Mouse (Mus musculus) inflammation-experienced regulatory T-cells, adult 6 months (primary cell): ENCODE measurements around the gene Olfr1049. TPM values are rescaled to one million over a fixed set of nuclear protein-coding genes. Genes with fewer than 3 reads are reported as not detected.
"Not testable (repeated sequence)": the region's sequence is repeated elsewhere in the genome, so short reads cannot be mapped to it uniquely, and the experiment has no call there.

Experiments
- ATAC-seq: one replicate; pipeline ENCODE4 v1.8.0; 2017
- polyA plus RNA-seq, 3 experiments: library from polyadenylated mRNA; unstranded; fragments of 100-300 nt; shearing (Covaris generic); gene quantifications; one replicate each; pipeline ENCODE4 v1.2.1; 2017

Gene Olfr1049
- polyA plus RNA-seq, result not detected

DNA sequence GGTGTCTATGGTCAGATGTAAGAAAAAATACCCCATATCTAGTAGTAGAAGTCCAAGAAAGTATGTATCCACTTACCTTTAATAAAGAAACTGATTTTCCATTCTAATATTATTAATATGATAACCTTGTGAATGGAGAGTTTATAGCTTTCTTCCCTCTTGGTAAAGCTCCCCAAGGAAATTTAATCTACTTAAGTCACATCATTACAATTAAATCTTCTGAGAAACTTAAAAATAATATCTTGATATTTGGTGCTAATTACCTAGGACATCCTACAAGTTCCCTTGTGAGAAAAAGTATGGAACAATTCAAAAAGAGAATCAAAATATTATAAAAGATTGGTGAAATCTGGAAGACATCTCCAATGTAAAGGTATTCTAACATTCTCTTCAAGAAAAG, at the start of gene Olfr1049:
Gene Olfr1049, minus strand, starts transcription at position 101 of the 400 bp plus-strand sequence.
- ATAC-seq, result not testable (repeated sequence)

DNA sequence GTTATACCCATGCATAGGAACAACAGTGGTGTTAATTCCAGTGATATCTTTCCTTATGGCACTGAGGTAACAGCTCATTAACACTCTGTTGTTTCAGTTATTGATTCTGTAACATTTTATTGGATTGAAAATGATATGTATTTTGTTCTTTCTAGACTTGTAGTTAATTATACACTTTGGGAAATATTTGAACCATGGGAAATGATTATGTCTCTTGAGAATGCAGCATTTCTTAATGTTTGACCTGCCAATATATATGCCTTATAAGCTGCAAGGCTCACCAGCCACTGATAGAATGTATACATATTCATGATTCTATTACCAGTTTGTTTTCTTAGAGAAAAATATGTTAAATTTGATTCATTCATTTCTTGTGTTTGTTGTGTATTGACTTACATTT, 34.0 kb upstream of the Olfr1049 start, which contains the start of gene Olfr1052:
Gene Olfr1052, plus strand, starts transcription at position 301 of the 400 bp plus-strand sequence.
- ATAC-seq, result no peak

DNA sequence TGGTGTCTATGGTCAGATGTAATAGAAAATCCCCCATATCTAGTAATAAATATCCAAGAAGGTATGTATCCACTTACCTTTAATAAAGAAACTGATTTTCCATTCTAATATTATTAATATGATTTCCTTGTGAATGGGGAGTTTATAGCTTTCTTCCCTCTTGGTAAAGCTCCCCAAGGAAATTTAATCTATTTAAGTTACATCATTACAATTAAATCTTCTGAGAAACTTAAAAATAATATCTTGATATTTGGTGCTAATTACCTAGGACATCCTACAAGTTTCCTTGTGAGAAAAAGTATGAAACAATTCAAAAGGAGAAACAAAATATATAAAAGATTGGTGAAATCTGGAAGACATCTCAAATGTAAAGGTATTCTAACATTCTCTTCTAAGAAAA, 20.9 kb upstream of the Olfr1049 start, which contains the start of gene Olfr1051:
Gene Olfr1051, minus strand, starts transcription at position 101 of the 400 bp plus-strand sequence.
- not testable (repeated sequence) for ATAC-seq

DNA sequence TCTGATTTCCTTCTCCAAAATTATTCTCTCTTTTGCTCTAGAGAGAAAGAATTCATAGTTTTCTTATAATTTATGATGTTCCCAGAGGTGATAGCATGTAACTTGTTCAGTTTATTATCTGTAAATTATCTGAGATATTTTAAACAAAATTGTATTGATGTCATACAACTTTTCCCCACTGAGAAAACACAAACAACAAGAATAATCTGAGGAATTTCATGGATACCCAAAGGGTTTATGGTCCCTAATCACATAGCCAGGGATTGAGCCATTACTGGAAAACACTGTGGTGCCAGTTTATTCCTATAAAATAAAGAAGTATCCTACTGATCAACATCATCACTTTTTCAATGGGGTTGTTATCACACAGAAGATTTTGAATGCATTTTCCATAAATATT, 17.9 kb downstream of the Olfr1049 start, which contains the start of gene Olfr1048:
Gene Olfr1048, minus strand, starts transcription at position 101 of the 400 bp plus-strand sequence.
- no peak for ATAC-seq

DNA sequence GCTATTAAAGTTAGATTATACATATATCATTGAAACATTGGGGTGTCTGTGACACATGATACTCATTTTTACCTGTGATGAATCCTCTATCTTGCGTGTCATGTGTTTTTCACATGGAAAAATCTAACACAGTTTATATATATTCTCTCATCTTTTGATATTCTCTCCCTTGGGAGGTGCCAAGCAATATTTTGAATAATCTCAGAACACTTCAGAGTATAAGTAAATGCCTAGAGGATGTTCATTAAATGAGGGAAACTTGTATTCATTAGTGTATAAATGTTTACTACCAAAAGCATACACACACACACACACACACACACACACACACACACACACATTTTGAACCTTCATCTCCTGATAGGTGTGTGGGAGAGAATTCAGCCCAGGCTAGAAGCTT, 26.8 kb downstream of the Olfr1049 start, which contains the start of gene Olfr1047:
Gene Olfr1047, minus strand, starts transcription at position 101 of the 400 bp plus-strand sequence.
- no peak for ATAC-seq

DNA sequence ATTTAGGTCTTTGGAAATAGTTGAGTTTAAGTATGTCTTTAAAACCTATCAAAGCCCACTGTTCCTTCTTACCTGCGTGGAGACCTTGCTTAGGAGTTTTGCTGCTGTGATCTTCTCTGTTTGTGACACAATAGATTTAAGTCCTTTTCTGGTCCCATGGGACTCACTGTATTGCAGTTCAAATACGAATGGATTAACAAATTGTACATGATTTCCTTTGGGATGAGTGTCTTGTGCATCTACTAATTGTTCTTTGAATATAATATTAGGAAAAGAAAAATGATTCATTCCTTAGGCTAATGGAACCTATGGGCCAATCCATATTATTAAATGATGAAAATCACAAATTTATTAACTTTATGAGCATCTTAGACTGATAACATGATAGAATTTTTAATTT, 38.9 kb downstream of the Olfr1049 start, which contains the start of gene Olfr1046:
Gene Olfr1046, minus strand, starts transcription at position 101 of the 400 bp plus-strand sequence.
- no peak for ATAC-seq

Other genes starting within 250 kb of the Olfr1049 start
- gene Olfr1033, start 237.7 kb downstream of the Olfr1049 start, polyA plus RNA-seq, result 1 to 10 TPM in 1 of 3 experiments, not detected in 2; 1.2 TPM
- gene Olfr1034, start 212.5 kb downstream of the Olfr1049 start, polyA plus RNA-seq, result not detected
- gene Olfr1036, start 184.3 kb downstream of the Olfr1049 start, polyA plus RNA-seq, result not detected
- not detected for gene Olfr1037, start 170.9 kb downstream of the Olfr1049 start, polyA plus RNA-seq
- gene Olfr1039, start 122.4 kb downstream of the Olfr1049 start, polyA plus RNA-seq, result not detected
- not detected for gene Olfr1040, start 111.6 kb downstream of the Olfr1049 start, polyA plus RNA-seq
- gene Olfr1042, start 96.5 kb downstream of the Olfr1049 start, polyA plus RNA-seq, result not detected
- gene Olfr1043, start 90.8 kb downstream of the Olfr1049 start, polyA plus RNA-seq, result not detected
- gene Olfr1044, start 80.5 kb downstream of the Olfr1049 start, polyA plus RNA-seq, result not detected
- gene Olfr52, start 72.6 kb downstream of the Olfr1049 start, polyA plus RNA-seq, result not detected
- gene Olfr1045, start 55.3 kb downstream of the Olfr1049 start, polyA plus RNA-seq, result not detected
- gene Olfr1046, start 39.0 kb downstream of the Olfr1049 start, polyA plus RNA-seq, result not detected
- gene Olfr1047, start 26.9 kb downstream of the Olfr1049 start, polyA plus RNA-seq, result not detected
- not detected for gene Olfr1048, start 18.0 kb downstream of the Olfr1049 start, polyA plus RNA-seq
- not detected for gene Olfr1051, start 20.8 kb upstream of the Olfr1049 start, polyA plus RNA-seq
- under 1 TPM in 1 of 3 experiments, not detected in 2; 0.21 TPM for gene Olfr1052, start 34.1 kb upstream of the Olfr1049 start, polyA plus RNA-seq
- not detected for gene Olfr1053, start 57.0 kb upstream of the Olfr1049 start, polyA plus RNA-seq
- gene Olfr1054, start 77.1 kb upstream of the Olfr1049 start, polyA plus RNA-seq, result not detected
- gene Olfr1055, start 92.0 kb upstream of the Olfr1049 start, polyA plus RNA-seq, result not detected
- gene Olfr1056, start 104.1 kb upstream of the Olfr1049 start, polyA plus RNA-seq, result not detected
- gene Olfr1057, start 120.1 kb upstream of the Olfr1049 start, polyA plus RNA-seq, result not detected
- not detected for gene Olfr1058, start 130.2 kb upstream of the Olfr1049 start, polyA plus RNA-seq
- gene Olfr1061, start 155.7 kb upstream of the Olfr1049 start, polyA plus RNA-seq, result not detected
- not detected for gene Olfr1062, start 168.4 kb upstream of the Olfr1049 start, polyA plus RNA-seq
- not detected for gene Olfr1065, start 192.3 kb upstream of the Olfr1049 start, polyA plus RNA-seq
- gene Olfr1066, start 197.9 kb upstream of the Olfr1049 start, polyA plus RNA-seq, result not detected
- not detected for gene Olfr228, start 229.1 kb upstream of the Olfr1049 start, polyA plus RNA-seq